Mouse (Mus musculus) bone marrow, adult 2 months (tissue): ENCODE results near the gene Urb1. TPM values are rescaled to one million over a fixed set of nuclear protein-coding genes. Genes with fewer than 3 reads are reported as not detected.

Experiments
- H3K27ac ChIP-seq: fragments of 200-500 bp; 2 replicates; pipeline ENCODE4 v1.5.1; 2012; ENCODE audit warnings: low read depth, mild to moderate bottlenecking, control low read depth, inconsistent platforms, low read length; ENCODE audit not compliant: control insufficient read depth, poor library complexity, insufficient read depth
- H3K4me1 ChIP-seq: fragments of 200-500 bp; 2 replicates; pipeline ENCODE4 v1.6.1; 2011; ENCODE audit warnings: low read length; ENCODE audit not compliant: control insufficient read depth, insufficient read depth
- H3K4me3 ChIP-seq: fragments of 200-500 bp; replicated peaks from 2 replicates; pipeline ENCODE3; 2011; ENCODE audit warnings: mild to moderate bottlenecking, low read depth, low read length, control low read depth; ENCODE audit not compliant: control insufficient read depth
- CTCF ChIP-seq: fragments of 200-500 bp; IDR thresholded peaks from 2 replicates; pipeline ENCODE4 v1.5.1; 2011; ENCODE audit warnings: low read length, control low read depth; ENCODE audit not compliant: control insufficient read depth, insufficient read depth
- POLR2A ChIP-seq: fragments of 200-500 bp; IDR thresholded peaks from 2 replicates; pipeline ENCODE4 v1.6.1; 2011; ENCODE audit warnings: low read depth, mild to moderate bottlenecking, control low read depth, low read length, borderline replicate concordance; ENCODE audit not compliant: control insufficient read depth
- WGBS: fragments of 180-500 bp; shearing (Covaris S2); methylation state at CpG from one replicate; pipeline ENCODE4 v1.1.7; 2018; 5-methylcytosine and 5-hydroxymethylcytosine counted together
- polyA plus RNA-seq: library from polyadenylated mRNA; stranded (reverse); fragments of >200 nt; gene quantifications from 2 replicates; pipeline ENCODE4 v1.2.4, GENCODE M21; 2011; ENCODE audit warnings: low replicate concordance; ENCODE audit not compliant: missing spikeins, insufficient read depth, insufficient read length

Gene Urb1
- polyA plus RNA-seq, 1 experiment: 5.1 TPM

- WGBS: 83% methylated on average over 3 of the region's 3 CpGs
- Histone ChIP-seq H3K4me3 (no peak overlapping the region), H3K27ac (no peak overlapping the region), H3K4me1 (no peaks in the 10 kb centered on the region)
- TF ChIP-seq POLR2A (no peak), CTCF (no peak)
Observed at GRCm38 (mm10) chr16:90792500-90792899, 17.7 kb downstream of the Urb1 start.

- TF ChIP-seq CTCF: no peak
- TF ChIP-seq POLR2A: no peak
- 82% methylated on average over 5 of the region's 5 CpGs for WGBS
- Histone ChIP-seq H3K4me1 (no peaks in the 10 kb centered on the region), H3K4me3 (no peak overlapping the region), H3K27ac (no peak overlapping the region)
Observed at GRCm38 (mm10) chr16:90792066-90792465, 18.1 kb downstream of the Urb1 start.

GRCm38 (mm10) chr16:90790946-90791345, 19.3 kb downstream of the Urb1 start:
- Histone ChIP-seq H3K4me1 (no peaks in the 10 kb centered on the region), H3K4me3 (no peak overlapping the region), H3K27ac (no peak overlapping the region)
- TF ChIP-seq CTCF (no peak), POLR2A (no peak)
- WGBS: 80% methylated on average over 6 of the region's 6 CpGs

- Histone ChIP-seq H3K27ac (no peak overlapping the region), H3K4me1 (no peaks in the 10 kb centered on the region), H3K4me3 (no peak overlapping the region)
- 86% methylated on average over 6 of the region's 6 CpGs for WGBS
- no peak for TF ChIP-seq CTCF
- no peak for TF ChIP-seq POLR2A
Observed at GRCm38 (mm10) chr16:90788580-90788979, 21.6 kb downstream of the Urb1 start.

- 85% methylated on average over 4 of the region's 4 CpGs for WGBS
- H3K4me1 ChIP-seq: no peaks in the 10 kb centered on the region
- no peak for TF ChIP-seq POLR2A
- no peak for TF ChIP-seq CTCF
- no peak overlapping the region for H3K27ac ChIP-seq
- no peak overlapping the region for H3K4me3 ChIP-seq
Observed at GRCm38 (mm10) chr16:90785257-90785656, 25.0 kb downstream of the Urb1 start.

GRCm38 (mm10) chr16:90783302-90783701, 26.9 kb downstream of the Urb1 start:
- Histone ChIP-seq H3K4me3 (no peak overlapping the region), H3K27ac (no peak overlapping the region), H3K4me1 (no peaks in the 10 kb centered on the region)
- WGBS: 90% methylated on average over 11 of the region's 11 CpGs
- no peak for TF ChIP-seq CTCF
- no peak for TF ChIP-seq POLR2A

GRCm38 (mm10) chr16:90779783-90780182, 30.4 kb downstream of the Urb1 start:
- 74% methylated on average over 11 of the region's 11 CpGs for WGBS
- no peak overlapping the region for H3K27ac ChIP-seq
- H3K4me3 ChIP-seq: no peak overlapping the region
- no peaks in the 10 kb centered on the region for H3K4me1 ChIP-seq
- TF ChIP-seq CTCF (no peak), POLR2A (no peak)

GRCm38 (mm10) chr16:90775946-90776520, 34.2 kb downstream of the Urb1 start:
- TF ChIP-seq POLR2A (no peak), CTCF (no peak)
- H3K27ac ChIP-seq: no peak overlapping the region
- WGBS: 83% methylated on average over 10 of the region's 10 CpGs
- no peak overlapping the region for H3K4me3 ChIP-seq
- H3K4me1 ChIP-seq: no peaks in the 10 kb centered on the region

- Histone ChIP-seq H3K27ac (no peak overlapping the region), H3K4me3 (no peak overlapping the region), H3K4me1 (no peaks in the 10 kb centered on the region)
- TF ChIP-seq CTCF (no peak), POLR2A (no peak)
- WGBS: 92% methylated on average over 6 of the region's 6 CpGs
Observed at GRCm38 (mm10) chr16:90774646-90775045, 35.6 kb downstream of the Urb1 start.
